Mouse (Mus musculus): Measurements from ENCODE around the gene Arel1. TPM values are rescaled to one million over a fixed set of nuclear protein-coding genes. Genes with fewer than 3 reads are reported as not detected.

The Arel1 gene
- 100 to 1,000 TPM; 115 to 117 TPM for total RNA-seq (2021)

GRCm38 (mm10) chr12:84970428-84971096 lies at the start of gene Arel1, which contains the start of gene Fcf1:
Gene Arel1 (minus strand): TSS chr12:84970900.
Gene Fcf1 (plus strand): TSS chr12:84970897.
- peak; percentile 72 to 85 for DNase-seq (ENCODE audit: extremely low spot score in 1 of 2, low spot score in 1 of 2)

- DNase-seq (ENCODE audit: extremely low spot score in 1 of 2, low spot score in 1 of 2): no peak
Measured at GRCm38 (mm10) chr12:85012185-85012584, 41.5 kb upstream of the Arel1 start.

DNA sequence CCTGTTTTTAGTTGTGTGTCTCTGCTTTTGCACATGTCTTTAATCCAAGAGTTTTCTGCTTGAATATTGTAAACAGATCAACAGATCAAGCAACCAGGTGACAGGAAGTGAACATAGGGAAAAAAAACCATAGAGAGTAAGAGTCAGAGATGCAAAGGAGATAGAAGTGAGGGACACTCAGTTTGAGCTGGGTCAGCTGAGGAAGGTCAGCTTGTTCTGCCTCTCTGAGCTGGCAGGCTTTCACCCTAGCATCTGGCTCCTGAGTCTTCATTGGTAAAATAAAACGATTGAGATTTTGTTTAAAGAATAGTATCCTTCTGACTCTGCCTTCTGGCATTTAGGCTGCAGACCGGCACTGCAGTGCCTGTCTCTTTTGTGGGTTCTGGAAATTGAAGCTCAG lies 39.8 kb upstream of the Arel1 start:
- DNase-seq (ENCODE audit: extremely low spot score in 1 of 2, low spot score in 1 of 2): no peak

GRCm38 (mm10) chr12:85009776-85010175 lies 39.1 kb upstream of the Arel1 start:
- no peak for DNase-seq (ENCODE audit: extremely low spot score in 1 of 2, low spot score in 1 of 2)

DNA sequence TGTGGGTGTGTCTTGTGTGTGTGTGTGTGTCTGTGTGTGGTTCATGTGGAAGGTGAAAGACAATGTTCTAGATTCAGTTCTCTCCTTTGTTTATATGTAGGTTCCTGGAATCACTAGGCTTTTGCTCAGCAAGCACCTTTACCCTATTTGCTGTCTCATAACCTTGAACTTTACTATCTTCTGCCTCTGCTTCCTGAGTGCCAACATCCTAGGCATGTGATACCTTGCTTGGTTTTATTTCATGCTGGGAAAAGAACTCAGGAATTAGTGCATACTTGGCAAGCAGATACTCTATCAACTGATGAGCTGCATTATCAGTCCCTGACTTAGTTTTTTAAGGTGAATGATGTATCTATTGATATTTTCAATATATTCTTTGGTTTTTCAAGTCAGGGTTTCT lies 36.3 kb upstream of the Arel1 start:
- no peak for DNase-seq (ENCODE audit: extremely low spot score in 1 of 2, low spot score in 1 of 2)

DNA sequence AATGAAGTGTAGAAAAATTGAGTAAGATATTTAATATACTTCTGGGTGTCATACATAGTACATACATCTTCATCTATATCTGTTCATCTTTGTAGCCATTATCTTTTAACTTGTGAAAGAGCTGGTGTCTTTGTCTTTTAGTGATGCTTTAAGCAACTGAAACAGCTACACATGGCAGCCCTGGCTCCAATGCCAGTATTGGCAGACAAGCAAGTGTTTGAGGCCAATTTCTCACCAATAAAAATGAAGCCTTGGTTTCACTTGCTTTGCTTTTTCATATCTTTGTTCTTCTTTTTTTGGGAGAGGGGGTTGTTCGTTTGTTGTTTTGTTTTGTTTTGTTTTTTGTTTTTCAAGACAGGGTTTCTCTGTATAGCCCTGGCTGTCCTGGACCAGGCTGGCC lies 35.5 kb upstream of the Arel1 start:
- DNase-seq (ENCODE audit: extremely low spot score in 1 of 2, low spot score in 1 of 2): no peak

DNA sequence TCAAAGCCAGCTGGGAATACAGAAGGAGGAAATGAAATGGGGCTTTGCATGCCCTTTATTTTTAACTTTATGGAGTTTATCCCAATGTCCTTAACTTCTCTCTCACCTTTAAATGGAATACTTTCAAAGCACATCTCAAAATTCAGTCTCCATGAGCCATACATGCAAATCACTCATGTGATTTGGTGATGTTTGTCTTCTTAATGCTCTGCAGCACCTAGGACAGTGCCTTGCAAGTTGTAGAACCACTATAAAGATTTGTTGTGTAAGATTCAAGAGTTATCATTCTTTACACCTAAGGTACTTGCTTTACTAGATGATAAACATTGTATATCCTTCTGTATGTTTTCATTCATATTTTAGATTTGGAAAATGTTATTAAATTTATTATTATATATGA lies 28.4 kb upstream of the Arel1 start:
- no peak for DNase-seq (ENCODE audit: extremely low spot score in 1 of 2, low spot score in 1 of 2)

- peak; percentile 19 to 49 for DNase-seq (ENCODE audit: extremely low spot score in 1 of 2, low spot score in 1 of 2)
Measured at GRCm38 (mm10) chr12:84996501-84997398, 26.1 kb upstream of the Arel1 start.

DNA sequence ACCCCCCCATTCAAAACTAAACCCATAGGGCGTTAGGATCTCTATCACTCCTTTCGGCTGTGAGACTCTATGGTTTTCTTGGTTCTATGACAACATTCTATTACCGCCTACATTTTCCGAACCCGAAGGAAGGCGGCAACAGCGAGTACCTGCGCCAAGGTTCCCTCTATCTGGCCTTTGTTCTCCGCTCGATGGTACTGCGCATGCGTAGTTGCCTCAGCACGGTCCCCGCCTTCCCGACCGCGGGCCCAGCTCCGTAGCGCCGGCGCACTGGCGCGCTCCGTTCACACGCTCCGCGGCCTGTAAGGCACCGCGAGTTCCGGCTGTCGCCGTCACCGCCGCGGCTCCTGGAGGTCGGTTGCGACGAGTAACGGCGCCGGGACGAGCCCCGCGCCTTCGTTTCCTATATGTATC lies 25.4 kb upstream of the Arel1 start, which contains the start of gene Ylpm1:
Gene Ylpm1, plus strand, starts transcription at position 239 of the 414 bp plus-strand sequence.
- DNase-seq (ENCODE audit: extremely low spot score in 1 of 2, low spot score in 1 of 2): peak; percentile 94 to 95

- no peak for DNase-seq (ENCODE audit: extremely low spot score in 1 of 2, low spot score in 1 of 2)
Measured at GRCm38 (mm10) chr12:84995112-84995761, 24.5 kb upstream of the Arel1 start.

- no peak for DNase-seq (ENCODE audit: extremely low spot score in 1 of 2, low spot score in 1 of 2)
Measured at GRCm38 (mm10) chr12:84989456-84989855, 18.8 kb upstream of the Arel1 start.

DNA sequence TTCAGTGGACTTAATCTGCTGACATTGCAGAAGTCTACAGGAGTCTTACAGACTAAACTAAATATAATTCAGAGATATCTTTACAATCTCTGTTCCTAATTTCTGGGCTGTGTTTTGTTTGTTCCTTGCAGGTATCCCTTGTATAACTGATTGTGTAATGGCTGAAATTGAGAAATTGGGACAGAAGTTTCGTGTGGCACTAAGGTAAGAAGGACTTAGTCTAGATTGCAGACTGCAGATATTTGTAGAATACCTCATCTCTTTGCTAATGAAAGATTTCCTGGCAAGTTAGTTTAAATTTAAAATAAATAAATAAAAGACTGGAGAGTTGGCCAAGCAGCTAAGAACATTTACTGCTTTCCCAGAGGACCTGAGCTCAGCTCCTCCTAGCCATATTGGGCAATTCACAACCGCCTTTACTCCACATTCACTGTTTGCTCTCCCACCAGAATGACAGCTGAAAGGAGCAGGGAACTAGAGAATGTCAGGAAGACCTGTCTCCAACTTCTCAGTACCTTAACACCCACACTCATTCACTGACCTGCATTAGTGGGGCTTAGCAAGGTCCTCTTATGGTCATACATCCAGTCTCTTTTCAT lies 8.7 kb upstream of the Arel1 start:
- DNase-seq (ENCODE audit: extremely low spot score in 1 of 2, low spot score in 1 of 2): no peak

DNA sequence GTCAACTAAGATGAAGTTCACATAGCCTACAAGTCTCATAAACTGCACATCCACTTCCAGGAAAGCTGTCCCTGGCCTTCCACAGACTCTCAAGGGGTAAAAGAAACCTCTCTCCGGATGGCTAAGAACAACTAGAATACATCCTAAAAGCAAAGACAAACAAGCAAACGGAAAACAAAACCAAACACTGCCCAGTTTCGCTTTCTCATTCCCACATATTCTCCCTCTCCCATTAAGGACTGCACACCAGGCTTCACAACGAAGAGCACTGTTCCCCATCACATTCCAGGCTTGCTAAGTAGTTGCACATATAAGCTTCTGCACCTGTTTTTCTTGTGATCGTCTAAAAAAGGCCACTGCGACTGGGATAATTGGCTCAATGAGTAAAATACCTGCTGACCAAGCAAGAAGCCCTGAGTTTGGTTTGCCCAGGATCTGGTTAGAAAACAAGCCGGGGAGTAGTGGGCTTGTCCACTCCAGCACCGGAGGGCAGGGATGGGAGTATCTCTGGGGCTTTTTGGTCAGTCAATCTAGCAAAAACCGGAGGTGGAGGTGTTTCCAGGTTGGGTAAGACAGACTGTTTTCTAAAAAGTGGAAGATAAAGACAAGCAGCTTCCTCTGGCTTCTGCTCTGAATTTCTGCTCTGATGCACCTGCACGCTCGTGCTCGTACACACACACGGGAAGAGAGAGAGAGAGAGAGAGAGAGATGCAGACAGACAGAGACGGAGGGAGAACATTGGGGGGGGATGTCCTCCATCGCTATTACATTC lies 858 bp downstream of the Arel1 start:
- DNase-seq (ENCODE audit: extremely low spot score in 1 of 2, low spot score in 1 of 2): peak in 1 of 2 experiments; percentile 10

DNA sequence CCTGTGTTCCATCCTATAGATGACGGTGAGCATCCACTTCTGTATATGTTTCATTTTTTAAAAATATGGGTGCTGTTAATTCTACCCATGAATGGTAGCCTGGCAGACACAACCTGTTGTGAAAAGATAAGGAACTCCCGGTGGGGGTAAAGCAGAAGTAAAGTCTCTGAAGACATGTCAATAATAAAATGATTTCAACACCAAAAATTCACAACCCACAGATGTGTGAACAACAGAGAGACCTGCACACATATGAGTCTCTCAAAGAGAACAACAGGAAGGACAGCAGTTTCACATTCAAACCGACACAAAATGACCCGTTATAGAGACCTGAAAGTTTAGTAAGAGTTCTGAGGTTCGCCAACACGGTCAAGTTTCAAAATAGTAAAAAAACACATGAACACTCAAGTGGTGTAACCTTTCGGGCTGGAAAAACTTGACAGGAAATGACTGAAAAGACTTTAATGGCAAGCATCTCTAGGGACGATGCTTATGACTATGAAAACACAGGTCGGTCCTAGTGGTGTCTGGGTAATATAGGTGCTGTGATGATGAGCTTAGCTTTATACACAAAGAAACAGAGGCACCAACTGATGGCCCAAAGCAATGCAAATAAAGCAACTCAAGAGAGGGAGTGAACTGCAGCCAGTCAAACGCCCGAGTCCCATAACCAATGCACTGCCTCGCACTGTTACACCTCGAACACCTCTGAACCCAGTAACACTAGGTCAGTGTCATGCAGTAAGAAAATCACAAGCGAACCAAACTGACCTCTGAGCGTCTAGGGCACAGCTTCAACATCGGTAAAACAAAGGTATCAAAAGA lies 1.7 kb downstream of the Arel1 start:
- DNase-seq (ENCODE audit: extremely low spot score in 1 of 2, low spot score in 1 of 2): no peak

DNA sequence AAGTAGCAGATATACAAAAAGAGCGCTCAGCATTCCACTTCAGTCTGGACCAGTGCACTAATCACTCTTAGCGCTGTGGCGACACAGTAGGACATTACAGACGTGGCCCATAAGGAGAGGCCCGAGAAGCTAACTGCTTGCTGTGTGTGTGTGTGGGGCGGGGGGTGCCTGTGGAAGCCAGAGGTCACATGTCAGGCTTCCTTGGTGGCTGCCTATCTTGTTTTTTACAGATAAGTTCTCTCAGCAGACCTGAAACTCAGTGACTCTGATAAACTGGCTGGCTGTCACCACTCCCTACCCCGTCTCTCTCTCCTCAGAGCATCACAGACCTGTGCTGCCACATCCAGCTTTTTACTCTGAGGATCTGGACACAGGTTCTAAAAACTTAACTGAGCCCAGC lies 8.1 kb downstream of the Arel1 start:
- DNase-seq (ENCODE audit: extremely low spot score in 1 of 2, low spot score in 1 of 2): no peak

DNA sequence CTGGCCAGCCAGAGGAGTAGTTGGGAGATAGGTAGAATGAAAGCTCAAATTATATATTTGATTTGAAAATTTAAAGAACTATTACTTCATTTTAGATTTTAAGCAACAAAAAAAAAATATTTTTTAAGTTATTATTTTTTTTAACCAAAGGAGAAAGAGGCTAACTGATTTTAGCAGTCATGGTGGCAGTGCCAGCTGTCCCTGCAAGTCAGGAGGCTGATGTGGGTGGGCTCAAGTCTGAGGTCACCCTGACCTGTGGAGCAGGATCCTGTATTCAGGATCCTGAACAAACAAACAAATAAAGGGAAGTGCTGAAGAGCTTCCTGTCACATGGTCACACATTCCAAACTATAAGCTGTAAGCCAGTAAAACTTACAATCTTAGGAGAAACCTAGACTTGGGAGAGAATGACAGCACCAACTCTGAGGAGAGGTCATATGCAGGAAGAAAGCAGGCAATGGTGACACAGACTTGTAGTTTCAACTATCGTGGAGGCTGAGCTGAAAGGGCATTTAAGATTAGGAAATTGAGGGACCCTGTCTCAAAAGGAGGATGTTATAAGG lies 11.8 kb downstream of the Arel1 start:
- no peak for DNase-seq (ENCODE audit: extremely low spot score in 1 of 2, low spot score in 1 of 2)

- no peak for DNase-seq (ENCODE audit: extremely low spot score in 1 of 2, low spot score in 1 of 2)
Measured at GRCm38 (mm10) chr12:84956317-84956716, 14.4 kb downstream of the Arel1 start.

DNA sequence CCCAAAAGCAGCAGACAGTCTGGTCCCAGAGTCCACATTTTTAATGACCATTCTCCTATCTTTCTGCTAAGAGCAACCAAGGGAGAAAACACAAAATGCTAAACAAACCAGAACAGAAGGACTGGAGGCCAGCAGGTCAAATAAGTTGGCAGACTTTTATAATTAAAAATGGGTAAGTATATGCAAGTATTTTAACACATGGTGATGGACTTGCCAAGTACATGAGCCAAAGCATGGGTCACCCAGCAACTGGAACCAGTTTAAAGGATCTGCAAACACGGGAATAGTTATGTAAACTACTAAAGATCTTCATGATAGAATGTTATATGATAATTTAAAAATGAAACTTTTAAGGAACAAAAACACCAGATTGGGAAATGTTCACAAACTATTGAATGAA lies 18.3 kb downstream of the Arel1 start:
- no peak for DNase-seq (ENCODE audit: extremely low spot score in 1 of 2, low spot score in 1 of 2)

DNA sequence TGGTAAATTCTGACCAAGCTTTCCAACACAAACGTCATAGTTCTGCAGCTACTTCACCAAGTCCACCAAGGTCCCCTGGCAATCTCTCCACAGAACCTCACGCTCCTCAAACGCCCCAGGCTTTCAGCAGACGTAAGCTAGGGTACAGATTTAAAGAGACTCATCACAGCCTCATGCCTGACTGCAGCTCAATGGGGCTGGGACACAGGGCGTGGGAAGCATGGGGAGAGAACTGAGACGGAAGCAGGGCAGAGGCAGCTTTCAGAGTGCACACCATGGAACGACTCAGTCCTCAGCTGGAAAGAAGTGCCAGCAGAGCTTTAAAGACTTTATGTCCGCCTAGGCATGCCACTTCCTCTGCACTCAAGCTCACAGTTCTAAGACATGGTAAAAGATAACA lies 19.2 kb downstream of the Arel1 start:
- DNase-seq (ENCODE audit: extremely low spot score in 1 of 2, low spot score in 1 of 2): no peak
